Mouse (Mus musculus) MEL (cell line): ENCODE results near the gene Tha1. TPM values are rescaled to one million over a fixed set of nuclear protein-coding genes. Genes with fewer than 3 reads are reported as not detected.

ENCODE experiments used
- DNase-seq: peaks from one replicate; pipeline ENCODE4 v3.0.0; 2011; ENCODE audit warnings: low read depth, low spot score
- H3K27ac ChIP-seq: 2 replicates; pipeline ENCODE4 v1.5.1; 2012; ENCODE audit warnings: low read depth, mild to moderate bottlenecking, control low read depth, low read length, moderate library complexity; ENCODE audit not compliant: control insufficient read depth
- H3K27me3 ChIP-seq, 2 experiments: fragments of 150-350 bp in 1 of 2; sonication (generic) in 1 of 2; 2 replicates each; pipeline ENCODE4 v1.6.1; 2012; ENCODE audit warnings: low read length in 2 of 2, mild to moderate bottlenecking in 2 of 2, improper control_type of control experiment in 1 of 2, moderate library complexity in 1 of 2; ENCODE audit not compliant: insufficient read depth in 2 of 2, control insufficient read depth in 1 of 2
- H3K36me3 ChIP-seq, 2 experiments: 2 replicates each; pipeline ENCODE4 v1.6.1; 2012 to 2014; ENCODE audit warnings: low read length in 2 of 2, improper control_type of control experiment in 1 of 2, inconsistent platforms in 1 of 2, mild to moderate bottlenecking in 1 of 2; ENCODE audit not compliant: insufficient read depth in 2 of 2, control insufficient read depth in 1 of 2
- H3K4me1 ChIP-seq, 2 experiments: fragments of 150-350 bp in 1 of 2; sonication (generic) in 1 of 2; 2 replicates each; pipeline ENCODE4 v1.6.1; 2012; ENCODE audit warnings: low read length in 2 of 2, improper control_type of control experiment in 1 of 2, mild to moderate bottlenecking in 1 of 2; ENCODE audit not compliant: insufficient read depth in 2 of 2, control insufficient read depth in 1 of 2
- H3K4me3 ChIP-seq, 2 experiments: fragments of 150-350 bp in 1 of 2; sonication (generic) in 1 of 2; 2 replicates each; pipeline ENCODE4 v1.5.1; 2012; ENCODE audit warnings: low read depth in 2 of 2, low read length in 2 of 2, mild to moderate bottlenecking in 2 of 2, moderate library complexity in 2 of 2, control low read depth in 1 of 2, improper control_type of control experiment in 1 of 2; ENCODE audit not compliant: control insufficient read depth in 1 of 2, insufficient read depth in 1 of 2
- H3K79me2 ChIP-seq: 2 replicates; pipeline ENCODE4 v1.6.1; 2012; ENCODE audit warnings: mild to moderate bottlenecking, low read length, moderate library complexity; ENCODE audit not compliant: control insufficient read depth, poor library complexity, insufficient read depth
- H3K9ac ChIP-seq: 2 replicates; pipeline ENCODE4 v1.6.1; 2012; ENCODE audit warnings: low read depth, mild to moderate bottlenecking, control low read depth, low read length, moderate library complexity; ENCODE audit not compliant: control insufficient read depth, poor library complexity, severe bottlenecking
- H3K9me3 ChIP-seq: fragments of 150-350 bp; sonication (generic); replicated peaks from 2 replicates; pipeline ENCODE4 v1.6.1; 2012; ENCODE audit warnings: mild to moderate bottlenecking, low read length, improper control_type of control experiment, moderate library complexity; ENCODE audit not compliant: insufficient read depth
- BHLHE40 ChIP-seq: IDR thresholded peaks from 2 replicates; pipeline ENCODE4 v1.6.1; 2012; ENCODE audit warnings: low read depth, mild to moderate bottlenecking, inconsistent platforms, low read length, improper control_type of control experiment, borderline replicate concordance
- CHD1 ChIP-seq: IDR thresholded peaks from 2 replicates; pipeline ENCODE4 v1.6.1; 2012; ENCODE audit warnings: low read depth, mild to moderate bottlenecking, inconsistent platforms, low read length, improper control_type of control experiment
- ELF1 ChIP-seq: IDR thresholded peaks from 2 replicates; pipeline ENCODE4 v1.6.1; 2014; ENCODE audit warnings: low read depth, mild to moderate bottlenecking, inconsistent platforms, low read length, improper control_type of control experiment, moderate library complexity
- EP300 ChIP-seq, 2 experiments: IDR thresholded peaks; 2 replicates each; pipeline ENCODE4 v1.6.1; 2011; ENCODE audit warnings: improper control_type of control experiment in 2 of 2, low read length in 2 of 2, low read depth in 1 of 2, mild to moderate bottlenecking in 1 of 2
- ETS1 ChIP-seq: IDR thresholded peaks from 2 replicates; pipeline ENCODE4 v1.6.1; 2012; ENCODE audit warnings: low read depth, mild to moderate bottlenecking, inconsistent platforms, low read length, improper control_type of control experiment, moderate library complexity
- HCFC1 ChIP-seq: IDR thresholded peaks from 2 replicates; pipeline ENCODE4 v1.6.1; 2012; ENCODE audit warnings: low read depth, mild to moderate bottlenecking, inconsistent platforms, low read length, improper control_type of control experiment, moderate library complexity
- JUND ChIP-seq: IDR thresholded peaks from 2 replicates; pipeline ENCODE4 v1.6.1; 2011; ENCODE audit warnings: low read depth, mild to moderate bottlenecking, improper control_type of control experiment, low read length
- MAX ChIP-seq: IDR thresholded peaks from 2 replicates; pipeline ENCODE4 v1.6.1; 2011; ENCODE audit warnings: low read length, improper control_type of control experiment
- MAZ ChIP-seq: IDR thresholded peaks from 2 replicates; pipeline ENCODE4 v1.6.1; 2012; ENCODE audit warnings: low read depth, mild to moderate bottlenecking, inconsistent platforms, low read length, improper control_type of control experiment
- MEF2A ChIP-seq: IDR thresholded peaks from 2 replicates; pipeline ENCODE4 v1.6.1; 2014; ENCODE audit warnings: low read depth, mild to moderate bottlenecking, inconsistent platforms, low read length, improper control_type of control experiment; ENCODE audit not compliant: poor library complexity, insufficient replicate concordance, severe bottlenecking; ENCODE audit errors: extremely low read depth
- POLR2AphosphoS5 ChIP-seq: IDR thresholded peaks from 2 replicates; pipeline ENCODE4 v1.6.1; 2012; ENCODE audit warnings: low read depth, borderline replicate concordance, mild to moderate bottlenecking, inconsistent platforms, low read length, moderate library complexity, mixed read lengths
- RAD21 ChIP-seq: IDR thresholded peaks from 2 replicates; pipeline ENCODE4 v1.6.1; 2011; ENCODE audit warnings: mild to moderate bottlenecking, low read depth, low read length, improper control_type of control experiment
- RCOR1 ChIP-seq: IDR thresholded peaks from 2 replicates; pipeline ENCODE4 v1.6.1; 2012; ENCODE audit warnings: low read depth, mild to moderate bottlenecking, inconsistent platforms, low read length, improper control_type of control experiment
- TAL1 ChIP-seq: IDR thresholded peaks from 2 replicates; pipeline ENCODE4 v1.6.1; 2012; ENCODE audit warnings: mild to moderate bottlenecking, inconsistent platforms, low read length, moderate library complexity, mixed read lengths
- UBTF ChIP-seq: IDR thresholded peaks from 2 replicates; pipeline ENCODE4 v1.6.1; 2012; ENCODE audit warnings: low read depth, mild to moderate bottlenecking, inconsistent platforms, low read length, improper control_type of control experiment, moderate library complexity, borderline replicate concordance; ENCODE audit not compliant: insufficient read depth
- USF1 ChIP-seq: IDR thresholded peaks from 2 replicates; pipeline ENCODE4 v1.6.1; 2014; ENCODE audit warnings: low read depth, mild to moderate bottlenecking, inconsistent platforms, low read length, improper control_type of control experiment, moderate library complexity
- ZKSCAN1 ChIP-seq: IDR thresholded peaks from 2 replicates; pipeline ENCODE4 v1.6.1; 2012; ENCODE audit warnings: low read depth, mild to moderate bottlenecking, inconsistent platforms, low read length, improper control_type of control experiment, moderate library complexity
- polyA plus RNA-seq, 2 experiments: library from polyadenylated mRNA; stranded (reverse) in 1 of 2; unstranded in 1 of 2; fragments of >175 nt in 1 of 2; fragments of >200 nt in 1 of 2; gene quantifications; 2 replicates each; pipeline versions ENCODE4 v1.2.1 to v1.2.4; 2012; ENCODE audit warnings: low replicate concordance in 2 of 2, low read depth in 1 of 2; ENCODE audit not compliant: insufficient read length in 2 of 2, insufficient read depth in 1 of 2, missing spikeins in 1 of 2
- total RNA-seq: library from RNA; depleted of rRNA; stranded (reverse); fragments of 300-350 nt; gene quantifications from 2 replicates; pipeline ENCODE4 v1.2.3, GENCODE M21; 2012

The Tha1 gene
- total and polyA plus RNA-seq, 3 experiments = 0.12 TPM; not detected in 2

DNA sequence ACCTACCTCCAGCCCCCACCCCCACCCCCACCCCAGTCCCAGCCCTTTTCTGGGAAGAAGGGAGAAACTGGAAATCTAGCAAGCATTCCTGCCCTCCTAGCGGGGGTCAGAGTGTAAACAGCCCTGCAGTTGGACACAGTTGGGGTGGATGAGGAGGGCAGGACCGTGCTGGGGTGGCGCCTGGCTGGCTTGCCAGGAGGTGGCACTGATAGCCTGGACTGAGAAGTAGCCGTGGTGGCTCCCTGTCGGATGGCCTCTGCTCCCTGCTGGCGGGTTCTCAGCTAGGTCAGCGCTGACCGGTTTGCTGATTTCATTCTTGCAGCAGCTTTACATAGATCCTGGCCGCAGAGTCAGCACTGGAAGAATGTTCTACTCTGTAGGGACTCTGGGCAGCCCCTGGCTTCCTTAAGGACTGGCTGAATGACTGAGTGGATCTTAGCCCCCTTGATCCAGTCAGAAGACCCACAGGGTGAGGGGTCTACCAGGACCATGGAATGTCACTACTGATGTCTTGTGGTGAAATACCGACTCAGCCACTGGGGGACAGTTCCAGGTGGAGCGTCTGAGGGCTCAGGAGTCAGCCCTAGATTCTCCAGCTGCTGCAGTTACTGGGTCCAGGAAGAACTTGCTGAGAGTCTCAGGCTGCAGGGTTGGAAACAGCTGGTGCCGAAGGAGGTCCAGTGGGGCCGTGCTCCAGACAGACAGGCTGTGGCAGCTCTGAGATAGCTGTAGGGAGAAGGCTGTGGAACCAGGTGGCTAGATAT is 17.4 kb upstream of the Tha1 start:
- Histone ChIP-seq H3K79me2 (no peaks in the 10 kb centered on the region), H3K4me3 (no peak overlapping the region), H3K9me3 (no peaks in the 10 kb centered on the region), H3K27ac (no peak overlapping the region), H3K27me3 (peaks cover 7 to 17% of the 10 kb centered on the region in 2 experiments), H3K36me3 (no peaks in the 10 kb centered on the region), H3K9ac (no peak overlapping the region), H3K4me1 (no peaks in the 10 kb centered on the region)
- no peak for DNase-seq
- TF ChIP-seq RCOR1 = no peak
- no peak for TF ChIP-seq POLR2AphosphoS5
- TF ChIP-seq USF1 = no peak

DNA sequence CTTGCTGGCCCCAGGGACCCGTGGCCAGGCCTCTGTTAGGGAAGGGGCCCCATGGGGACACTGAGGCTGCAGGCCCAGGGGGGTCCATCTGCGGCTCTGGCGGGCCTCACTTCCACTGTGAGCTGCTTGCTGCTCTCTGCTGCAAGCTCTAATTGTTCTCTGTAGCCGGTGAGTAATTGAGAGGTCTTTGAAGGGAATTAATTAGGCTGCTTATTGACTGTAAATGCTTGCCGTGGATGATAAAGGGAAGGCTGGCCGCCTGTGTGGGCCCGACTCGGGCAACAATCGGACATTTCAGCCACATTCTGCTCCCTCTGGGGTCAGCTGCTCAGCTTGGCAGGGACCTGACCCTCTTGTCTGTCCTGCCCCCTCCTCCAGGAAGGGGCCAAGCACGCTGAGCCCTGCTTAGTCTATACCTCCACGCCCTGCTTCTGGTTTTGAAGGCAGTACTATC is 16.6 kb upstream of the Tha1 start:
- H3K27ac ChIP-seq = no peak overlapping the region
- H3K27me3 ChIP-seq = peaks cover 7 to 17% of the 10 kb centered on the region in 2 experiments
- no peak overlapping the region for H3K9ac ChIP-seq
- TF ChIP-seq POLR2AphosphoS5 (no peak), MEF2A (no peak), ZKSCAN1 (no peak), ETS1 (no peak), EP300 (IDR thresholded peaks at IDR 0.05; ENCODE audit: low read depth in 1 of 2, low read length in 2 of 2) (no peak), ELF1 (no peak)
- no peak for DNase-seq
- no peaks in the 10 kb centered on the region for H3K9me3 ChIP-seq
- H3K79me2 ChIP-seq = no peaks in the 10 kb centered on the region
- no peaks in the 10 kb centered on the region for H3K4me1 ChIP-seq
- no peaks in the 10 kb centered on the region for H3K36me3 ChIP-seq
- no peak overlapping the region for H3K4me3 ChIP-seq

DNA sequence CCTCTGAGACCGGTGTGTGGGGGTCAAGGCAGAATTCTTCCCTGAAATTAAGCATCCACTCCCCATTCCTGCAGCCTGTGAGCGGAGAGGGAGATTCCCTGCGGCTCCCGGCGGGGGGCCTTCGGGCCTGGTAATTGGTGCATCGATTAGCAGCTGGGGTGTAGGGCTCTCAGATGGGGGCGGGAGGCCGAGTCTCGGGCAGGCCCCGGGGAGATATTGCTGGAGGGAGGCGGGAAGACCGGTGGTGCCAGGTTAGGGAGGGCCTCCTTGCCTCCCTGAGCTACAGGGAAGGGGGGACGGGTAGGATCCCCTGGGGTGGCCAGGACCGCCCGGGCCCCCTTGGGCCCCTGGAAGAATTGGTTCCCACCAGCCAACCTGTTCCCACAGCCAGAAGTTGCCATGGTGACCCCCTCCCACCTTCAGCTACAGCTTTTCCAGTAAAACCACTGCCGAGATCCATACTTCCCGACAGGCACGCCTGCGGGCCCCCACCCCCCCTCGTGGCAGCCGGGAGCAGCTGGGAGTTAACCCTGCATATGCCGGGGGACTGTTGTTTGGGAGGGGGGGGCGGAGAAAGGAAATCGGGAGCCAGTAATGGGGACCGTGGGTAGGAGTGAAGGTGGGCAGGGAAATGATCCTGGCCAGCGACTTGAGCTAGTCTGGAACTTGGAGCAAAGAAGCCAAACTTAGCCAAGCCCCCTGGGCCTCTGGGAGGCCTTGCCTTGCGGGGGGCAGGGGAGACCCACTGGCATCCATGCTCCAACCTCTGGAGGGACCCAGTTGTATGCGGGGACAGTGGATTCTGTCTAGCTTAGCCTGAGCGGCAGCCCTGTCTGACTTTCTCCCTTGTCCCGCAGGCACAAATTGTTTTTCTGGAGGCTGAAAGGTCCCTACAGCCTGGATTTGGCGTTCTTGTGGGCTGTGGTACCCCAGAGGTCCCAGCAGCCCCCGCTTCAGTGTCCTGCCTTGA is 15.9 kb upstream of the Tha1 start:
- Histone ChIP-seq H3K27ac (no peak overlapping the region), H3K9me3 (no peaks in the 10 kb centered on the region), H3K4me3 (no peak overlapping the region), H3K4me1 (no peaks in the 10 kb centered on the region), H3K79me2 (no peaks in the 10 kb centered on the region), H3K36me3 (no peaks in the 10 kb centered on the region), H3K27me3 (peaks cover 7 to 16% of the 10 kb centered on the region in 2 experiments), H3K9ac (no peak overlapping the region)
- TF ChIP-seq UBTF (no peak), BHLHE40 (no peak), EP300 (IDR thresholded peaks at IDR 0.05; ENCODE audit: low read depth in 1 of 2, low read length in 2 of 2) (no peak), CHD1 (no peak), JUND (no peak), MAX (no peak), RAD21 (no peak), MAZ (no peak), HCFC1 (no peak), RCOR1 (no peak), TAL1 (no peak), ZKSCAN1 (no peak)
- DNase-seq = no peak
